Mouse (Mus musculus) G1E (cell line): ENCODE measurements around the gene Zfp972. TPM values are rescaled to one million over a fixed set of nuclear protein-coding genes. Genes with fewer than 3 reads are reported as not detected.
A peak's percentile ranks its signal among the peaks of the same experiment; 100 is the strongest.
"Not testable (repeated sequence)": the region's sequence is repeated elsewhere in the genome, so short reads cannot be mapped to it uniquely, and the experiment has no call there.

ENCODE experiments used
- ATAC-seq: 2 replicates; pipeline ENCODE4 v1.8.0; 2016; ENCODE audit warnings: mild to moderate bottlenecking; ENCODE audit not compliant: insufficient number of reproducible peaks, poor library complexity, low FRiP score, severe bottlenecking; ENCODE audit errors: extremely low read depth
- DNase-seq: peaks from one replicate; pipeline ENCODE4 v3.0.0; 2012; ENCODE audit warnings: low spot score
- H3K27me3 ChIP-seq: 2 replicates; pipeline ENCODE4 v1.6.1; 2012; ENCODE audit warnings: mild to moderate bottlenecking, low read length, inconsistent platforms; ENCODE audit not compliant: insufficient read depth
- H3K36me3 ChIP-seq: replicated peaks from 2 replicates; pipeline ENCODE3; 2012; ENCODE audit warnings: mild to moderate bottlenecking, inconsistent platforms
- H3K4me1 ChIP-seq: 2 replicates; pipeline ENCODE4 v1.6.1; 2012; ENCODE audit warnings: low read depth, low read length, inconsistent platforms, mixed read lengths; ENCODE audit not compliant: insufficient read depth
- H3K4me3 ChIP-seq: 2 replicates; pipeline ENCODE4 v1.5.1; 2012; ENCODE audit warnings: low read depth, mild to moderate bottlenecking, inconsistent platforms, low read length, moderate library complexity, mixed read lengths
- H3K9me3 ChIP-seq: replicated peaks from 2 replicates; pipeline ENCODE4 v1.6.1; 2012; ENCODE audit warnings: inconsistent platforms
- polyA plus RNA-seq: library from polyadenylated mRNA; stranded (reverse); fragments of >175 nt; gene quantifications from 2 replicates; pipeline ENCODE4 v1.2.3, GENCODE M21; 2012
- total RNA-seq, 2 experiments: library from RNA; stranded (forward) in 1 of 2; stranded (reverse) in 1 of 2; fragments of 200-1000 nt in 1 of 2; fragments of >200 nt in 1 of 2; fragmentation: Nextera tagmentation in 1 of 2; gene quantifications; 2 replicates each; pipeline ENCODE4 v1.2.3; 2014 to 2017

Gene Zfp972
- 8.1 and 10.3 TPM in 2 replicates for total RNA-seq (2014; fragmentation: Nextera tagmentation)
- 21.9 and 22.0 TPM in 2 replicates for total RNA-seq (2017)
- 0.67 and 0.72 TPM in 2 replicates for polyA plus RNA-seq

- DNase-seq, H3K4me1 ChIP-seq, H3K27me3 ChIP-seq, H3K9me3 ChIP-seq, H3K36me3 ChIP-seq, ATAC-seq: not testable (repeated sequence)
- peak within 1 kb of the TSS; percentile 63 for H3K4me3 ChIP-seq
Observed at GRCm38 (mm10) chr2:177925563-177926103, at the start of gene Zfp972. Zfp972 (minus strand) TSS chr2:177925613.

DNA sequence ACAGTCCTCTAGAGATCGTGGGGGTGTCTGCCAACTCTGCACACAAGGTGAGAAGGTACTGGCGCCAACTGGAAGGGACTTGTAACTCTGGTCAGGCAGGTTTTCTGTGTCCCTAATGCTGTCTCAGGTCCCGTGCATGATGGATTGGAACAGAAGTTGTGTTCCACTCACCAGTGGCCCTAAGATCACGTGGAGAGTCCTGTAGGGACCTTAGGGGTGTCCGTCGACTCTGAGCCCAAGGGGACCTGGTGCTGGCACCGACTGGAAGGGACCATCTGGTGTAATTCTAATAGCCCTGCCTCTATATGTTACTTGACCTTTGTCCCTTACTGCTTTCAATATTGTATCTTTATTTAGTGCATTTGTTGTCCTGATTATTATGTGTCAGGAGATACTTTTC, 49.4 kb upstream of the Zfp972 start:
- H3K4me1 ChIP-seq, H3K27me3 ChIP-seq, ATAC-seq, DNase-seq, H3K36me3 ChIP-seq, H3K9me3 ChIP-seq, H3K4me3 ChIP-seq: not testable (repeated sequence)

GRCm38 (mm10) chr2:177957145-177957544, 31.7 kb upstream of the Zfp972 start, which contains the start of gene Gm14326:
Gm14326 (minus strand) TSS chr2:177957297.
- not testable (repeated sequence) for H3K36me3 ChIP-seq, H3K9me3 ChIP-seq, DNase-seq, ATAC-seq, H3K27me3 ChIP-seq, H3K4me1 ChIP-seq
- H3K4me3 ChIP-seq = peak within 1 kb of the TSS; percentile 69

GRCm38 (mm10) chr2:177956734-177957133, 31.3 kb upstream of the Zfp972 start:
- H3K36me3 ChIP-seq, H3K9me3 ChIP-seq, H3K27me3 ChIP-seq, H3K4me1 ChIP-seq, DNase-seq, ATAC-seq: not testable (repeated sequence)
- H3K4me3 ChIP-seq = peak overlapping the region; percentile 69

- H3K9me3 ChIP-seq, DNase-seq, H3K4me3 ChIP-seq, H3K27me3 ChIP-seq, H3K36me3 ChIP-seq, H3K4me1 ChIP-seq, ATAC-seq: not testable (repeated sequence)
Observed at GRCm38 (mm10) chr2:177903276-177903675, 22.1 kb downstream of the Zfp972 start.

DNA sequence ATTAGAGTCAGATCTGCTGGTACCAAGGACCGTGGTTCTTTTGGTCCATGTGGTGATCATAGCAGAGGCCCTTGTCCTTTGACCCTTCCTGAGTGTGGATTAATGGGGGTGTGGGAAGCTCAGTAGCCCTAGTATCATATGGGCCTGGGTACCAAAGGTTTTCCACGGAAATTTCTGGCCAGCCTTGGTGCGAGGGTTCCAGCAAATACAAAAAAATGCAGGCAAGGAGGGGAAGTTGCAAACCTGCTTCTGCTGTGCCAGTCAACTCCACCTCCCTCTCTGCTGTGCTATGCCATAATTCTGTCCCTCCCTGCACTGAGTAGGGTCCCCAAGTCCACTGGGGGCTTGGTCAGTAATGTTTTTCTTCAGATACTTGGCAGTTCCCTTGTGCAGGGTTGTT, 27.2 kb downstream of the Zfp972 start:
- ATAC-seq = not testable (repeated sequence)

DNA sequence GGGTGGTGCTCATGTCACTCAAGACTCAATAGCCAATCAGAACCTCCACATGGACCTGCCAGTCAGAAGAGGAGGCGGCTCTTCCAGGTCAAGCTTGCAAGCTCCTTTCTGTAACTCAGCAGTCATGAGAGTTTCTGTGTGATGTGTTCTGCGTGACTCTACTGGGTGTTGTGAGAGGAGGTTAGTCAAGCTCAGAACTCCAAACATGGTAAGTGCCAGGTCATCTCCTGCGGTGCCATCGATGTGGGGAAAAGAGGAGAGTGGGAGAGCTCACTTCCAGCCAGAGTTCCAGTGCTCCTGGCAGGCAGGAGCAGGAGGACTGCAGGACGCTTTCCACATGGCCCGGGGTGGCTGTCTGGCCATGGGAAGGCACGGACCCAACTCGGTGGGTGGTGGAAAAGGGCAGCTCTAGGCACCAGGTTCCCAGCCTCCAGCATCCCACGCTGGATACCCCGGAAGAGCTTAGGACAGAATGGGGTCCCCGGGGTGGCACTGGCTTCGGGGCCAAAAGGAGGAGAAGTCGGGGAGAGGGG, 28.3 kb downstream of the Zfp972 start, which contains the start of gene Gm14327:
Gene Gm14327 (plus strand): TSS at position 51 of the 533 bp plus-strand sequence.
- not testable (repeated sequence) for ATAC-seq, DNase-seq, H3K27me3 ChIP-seq, H3K4me1 ChIP-seq, H3K36me3 ChIP-seq, H3K9me3 ChIP-seq, H3K4me3 ChIP-seq

More for the DNA sequence above, 27.2 kb downstream of the Zfp972 start:
- DNase-seq, H3K36me3 ChIP-seq, H3K27me3 ChIP-seq, H3K9me3 ChIP-seq, H3K4me3 ChIP-seq, H3K4me1 ChIP-seq: not testable (repeated sequence)

DNA sequence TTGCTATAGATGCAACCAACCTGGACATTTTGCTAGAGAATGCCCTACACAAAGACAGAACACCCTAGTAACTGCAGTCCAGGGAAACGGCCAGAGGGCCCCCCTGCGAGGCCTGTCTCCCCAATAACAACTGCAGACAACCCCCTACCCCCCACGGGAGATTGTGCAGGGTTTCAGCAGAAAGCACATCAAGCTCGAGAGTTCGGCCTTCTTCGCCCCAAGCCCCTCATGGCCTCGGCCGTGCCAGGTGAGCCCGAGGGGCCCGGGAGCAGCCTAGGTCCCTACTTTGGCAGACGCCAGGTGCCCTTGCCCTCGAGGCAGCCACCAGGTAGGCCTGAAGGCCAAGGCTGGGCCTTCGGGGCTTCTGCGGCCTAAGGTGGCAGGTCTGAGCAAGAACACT, 37.7 kb downstream of the Zfp972 start:
- DNase-seq, H3K27me3 ChIP-seq, ATAC-seq, H3K4me1 ChIP-seq, H3K36me3 ChIP-seq, H3K9me3 ChIP-seq, H3K4me3 ChIP-seq: not testable (repeated sequence)

DNA sequence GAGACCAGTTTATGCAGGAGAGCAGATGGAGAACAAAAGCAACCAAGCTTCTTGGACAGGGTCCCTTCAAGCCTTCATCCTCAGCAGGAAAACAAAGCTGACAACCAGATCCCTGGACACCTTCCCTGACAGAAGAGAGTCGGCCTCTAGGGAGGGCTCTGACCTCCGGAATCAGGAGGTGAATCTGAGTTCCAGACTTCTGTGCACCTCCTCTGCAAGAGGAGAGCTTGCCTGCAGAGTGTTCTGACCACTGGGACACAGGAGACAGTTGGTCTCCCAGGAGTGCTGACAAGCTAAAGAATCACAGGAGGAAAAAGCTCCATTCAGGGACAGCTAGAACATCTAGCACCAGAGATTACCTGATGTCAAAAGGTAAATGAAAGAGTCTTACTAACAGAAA, 63.2 kb downstream of the Zfp972 start:
- H3K4me1 ChIP-seq, H3K4me3 ChIP-seq, H3K9me3 ChIP-seq, H3K36me3 ChIP-seq, ATAC-seq, DNase-seq, H3K27me3 ChIP-seq: not testable (repeated sequence)

Other genes starting within 250 kb of the Zfp972 start
- not detected in 2 replicates for gene Gm14322, start 166.3 kb downstream of the Zfp972 start, total RNA-seq (2014; fragmentation: Nextera tagmentation)
- 0.16 TPM in 1 of 2 replicates, not detected in the other for gene Gm14322, start 166.3 kb downstream of the Zfp972 start, total RNA-seq (2017)
- gene Gm14322, start 166.3 kb downstream of the Zfp972 start, polyA plus RNA-seq = not detected in 2 replicates
- 59.4 and 69.6 TPM in 2 replicates for gene Gm14325, start 85.3 kb downstream of the Zfp972 start, total RNA-seq (2014; fragmentation: Nextera tagmentation)
- 51.1 and 68.8 TPM in 2 replicates for gene Gm14325, start 85.3 kb downstream of the Zfp972 start, total RNA-seq (2017)
- gene Gm14325, start 85.3 kb downstream of the Zfp972 start, polyA plus RNA-seq = 0.15 and 0.88 TPM in 2 replicates
- gene Gm14327, start 28.5 kb downstream of the Zfp972 start, total RNA-seq (2014; fragmentation: Nextera tagmentation) = not detected in 2 replicates
- gene Gm14327, start 28.5 kb downstream of the Zfp972 start, total RNA-seq (2017) = 0.52 and 0.82 TPM in 2 replicates
- gene Gm14327, start 28.5 kb downstream of the Zfp972 start, polyA plus RNA-seq = not detected in 2 replicates
- gene Gm14326, start 31.7 kb upstream of the Zfp972 start, total RNA-seq (2014; fragmentation: Nextera tagmentation) = 50.0 and 62.9 TPM in 2 replicates
- 24.6 and 31.5 TPM in 2 replicates for gene Gm14326, start 31.7 kb upstream of the Zfp972 start, total RNA-seq (2017)
- 1.7 and 1.8 TPM in 2 replicates for gene Gm14326, start 31.7 kb upstream of the Zfp972 start, polyA plus RNA-seq
- gene Zfp971, start 97.7 kb upstream of the Zfp972 start, total RNA-seq (2014; fragmentation: Nextera tagmentation) = 151 and 161 TPM in 2 replicates
- gene Zfp971, start 97.7 kb upstream of the Zfp972 start, total RNA-seq (2017) = 45.7 and 53.7 TPM in 2 replicates
- 2.1 and 2.6 TPM in 2 replicates for gene Zfp971, start 97.7 kb upstream of the Zfp972 start, polyA plus RNA-seq
- 2.7 and 3.2 TPM in 2 replicates for gene Zfp931, start 152.9 kb upstream of the Zfp972 start, total RNA-seq (2014; fragmentation: Nextera tagmentation)
- gene Zfp931, start 152.9 kb upstream of the Zfp972 start, total RNA-seq (2017) = 3.4 and 3.8 TPM in 2 replicates
- gene Zfp931, start 152.9 kb upstream of the Zfp972 start, polyA plus RNA-seq = 0.05 and 0.07 TPM in 2 replicates
- not detected in 2 replicates for gene Phactr3, start 193.4 kb upstream of the Zfp972 start, total RNA-seq (2014; fragmentation: Nextera tagmentation)
- 0.05 TPM in 1 of 2 replicates, not detected in the other for gene Phactr3, start 193.4 kb upstream of the Zfp972 start, total RNA-seq (2017)
- gene Phactr3, start 193.4 kb upstream of the Zfp972 start, polyA plus RNA-seq = not detected in 2 replicates